In genomic region chr1:59256751-59257231, GRCm38 (mm10) we compare ENCODE assay signal across 7 mouse cellular contexts. TPM values are rescaled to one million over a fixed set of nuclear protein-coding genes. Genes with fewer than 3 reads are reported as not detected.
A peak's percentile ranks its signal among the peaks of the same experiment; 100 is the strongest.
DNase-seq lines count a peak whose midpoint lies in the region.

Cdk15 (plus strand) TSS chr1:59256906.

- DNase-seq in urinary bladder, postnatal 14 days (ENCODE audit: low spot score), result peak; percentile 34
- DNase-seq in urinary bladder, postnatal 10 days (ENCODE audit: low spot score), result no peak
- peak; percentile 59 for DNase-seq in embryo, embryonic 11 days
- DNase-seq in limb, embryonic 10.5 days (ENCODE audit: low spot score), result peak; percentile 46
- peak; percentile 25 to 56 for DNase-seq in urinary bladder, postnatal 4 days (ENCODE audit: low spot score in 2 of 2)
- DNase-seq in spleen, postnatal 4 days (ENCODE audit: low spot score in 2 of 2), result no peak
- DNase-seq in cerebellum, postnatal 10 days, result no peak

- H3K27me3 ChIP-seq in limb, embryonic 10.5 days (ENCODE audit: low read depth, poor library complexity, severe bottlenecking), result no peaks in the 10 kb centered on the region

- 14% methylated on average over 13 of the region's 13 CpGs for WGBS in limb, embryonic 10.5 days

- peaks cover 28% of the 10 kb centered on the region for H3K4me1 ChIP-seq in limb, embryonic 10.5 days

- H3K36me3 ChIP-seq in limb, embryonic 10.5 days, result no peaks in the 10 kb centered on the region

- H3K27ac ChIP-seq in limb, embryonic 10.5 days, result peak within 1 kb of the TSS; percentile 58

- no peaks in the 10 kb centered on the region for H3K9me3 ChIP-seq in limb, embryonic 10.5 days (replicated peaks)

- peak within 1 kb of the TSS; percentile 24 for H3K4me3 ChIP-seq in limb, embryonic 10.5 days

RNA-seq across cellular contexts. Expression of gene Cdk15, which starts in this region (rescaled TPM):
- polyA plus RNA-seq in limb, embryonic 10.5 days (2016; fragmentation: Nextera tagmentation; extraction: Ambion mirVana), result 0.08 and 0.26 TPM in 2 replicates

Comparison
In these comparisons a context has a peak if more than half of its experiments do, and no peak if none do; other contexts are left out.
1. DNase-seq: peak in urinary bladder, postnatal 14 days (single experiment), embryo, embryonic 11 days (single experiment) and urinary bladder, postnatal 4 days (2 of 2); none in urinary bladder, postnatal 10 days (single experiment), spleen, postnatal 4 days (0 of 2) and cerebellum, postnatal 10 days (0 of 2).
2. Peak in DNase-seq, H3K4me3 ChIP-seq and H3K27ac ChIP-seq in limb, embryonic 10.5 days; RNA of the gene not detected or under 1 TPM.